Mouse (Mus musculus): Measurements from ENCODE around the gene Mef2a.

The Mef2a gene

DNA sequence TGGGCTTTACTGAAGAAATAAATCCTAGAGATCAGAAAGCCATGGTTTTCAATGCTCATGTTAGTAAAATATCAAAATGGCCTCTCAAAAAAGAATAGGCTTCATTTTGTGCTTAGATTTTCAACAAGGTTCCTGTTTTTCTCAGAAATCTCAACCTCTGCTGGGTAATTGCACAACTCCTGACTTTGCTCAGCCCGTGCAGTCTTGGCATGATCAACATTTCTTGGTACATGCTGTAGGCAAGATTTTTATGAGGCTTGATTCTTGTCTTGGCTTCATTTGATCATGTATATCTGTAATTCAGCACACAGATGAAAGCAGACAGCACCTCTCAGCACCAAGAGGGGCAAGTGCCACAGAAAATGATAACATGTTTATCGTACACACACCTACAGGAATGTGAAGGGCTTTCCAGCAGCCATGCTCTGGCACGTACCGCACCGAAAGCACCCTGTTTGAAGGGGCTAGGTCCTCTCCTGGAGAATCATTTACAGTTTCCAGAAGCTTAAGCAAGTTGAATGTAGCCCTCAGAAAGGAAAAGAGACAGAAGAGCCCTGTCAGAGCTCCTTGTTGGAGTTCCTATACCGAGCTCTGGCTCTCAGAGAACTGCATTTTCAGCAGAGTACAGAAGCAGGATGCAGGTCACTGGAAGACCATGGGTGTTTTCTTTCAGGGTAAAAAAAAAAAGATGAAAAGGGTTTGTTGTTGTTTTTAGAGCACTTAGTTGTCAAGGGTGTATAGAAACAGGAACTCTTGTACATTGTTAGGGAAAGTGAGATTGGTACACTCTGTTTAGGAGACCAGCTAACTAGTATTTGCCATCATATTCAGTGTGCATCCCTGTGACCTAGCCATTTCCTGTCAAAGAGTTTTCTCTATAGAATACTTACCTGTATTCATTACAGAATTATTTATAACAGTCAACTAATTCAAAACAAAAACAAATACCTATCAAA, 7.8 kb upstream of the Mef2a start:
- Histone ChIP-seq H3K27me3 (ENCODE audit: control insufficient read depth, insufficient read depth, low read length, poor library complexity, severe bottlenecking) (no peaks in the 10 kb centered on the region), H3K36me3 (ENCODE audit: control insufficient read depth, insufficient read depth, low read length, poor library complexity, severe bottlenecking) (no peaks in the 10 kb centered on the region)
- no peak for DNase-seq (ENCODE audit: low read depth, low spot score)

DNA sequence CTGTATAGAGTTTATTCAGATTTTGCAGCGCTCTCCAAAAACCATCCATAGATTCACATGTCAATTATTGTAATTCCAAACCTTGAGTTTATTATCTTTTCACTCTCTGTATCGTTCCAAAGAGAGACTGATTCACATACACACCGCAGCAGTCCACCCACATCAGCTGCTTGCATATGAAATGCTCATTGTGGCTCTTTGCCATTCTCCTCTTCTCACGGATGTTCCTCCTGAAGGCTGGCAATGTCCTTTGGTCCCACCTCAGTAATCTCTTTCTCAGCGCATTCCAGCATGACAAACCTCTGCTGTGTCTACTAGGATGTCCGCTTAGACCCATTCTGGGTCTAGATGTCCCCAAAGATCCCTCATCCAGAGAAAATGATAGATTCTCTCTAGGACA, 4.1 kb upstream of the Mef2a start:
- no peaks in the 10 kb centered on the region for H3K27me3 ChIP-seq (ENCODE audit: control insufficient read depth, insufficient read depth, low read length, poor library complexity, severe bottlenecking)
- DNase-seq (ENCODE audit: low read depth, low spot score) = no peak
- no peaks in the 10 kb centered on the region for H3K36me3 ChIP-seq (ENCODE audit: control insufficient read depth, insufficient read depth, low read length, poor library complexity, severe bottlenecking)

DNA sequence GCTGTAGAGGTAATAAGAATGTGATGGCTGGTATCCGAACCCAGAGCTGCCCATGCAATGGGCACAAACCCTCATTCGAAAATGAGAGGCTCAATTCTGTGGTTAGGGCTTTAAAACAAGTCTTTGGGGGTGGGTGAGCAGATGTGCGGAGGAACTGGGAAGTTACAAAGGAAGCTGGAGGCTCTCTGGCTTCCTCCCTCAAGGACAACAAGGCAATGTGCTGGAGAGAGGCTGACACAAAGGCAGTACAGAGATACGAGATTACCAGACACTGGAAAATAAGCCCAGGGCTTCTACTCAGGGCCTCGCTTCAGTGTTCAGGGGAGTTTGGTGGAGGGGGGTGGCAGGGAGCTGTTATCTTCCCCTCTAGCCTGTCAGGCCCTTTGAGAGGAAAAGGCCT, 1.3 kb upstream of the Mef2a start:
- no peaks in the 10 kb centered on the region for H3K27me3 ChIP-seq (ENCODE audit: control insufficient read depth, insufficient read depth, low read length, poor library complexity, severe bottlenecking)
- no peak for DNase-seq (ENCODE audit: low read depth, low spot score)
- no peaks in the 10 kb centered on the region for H3K36me3 ChIP-seq (ENCODE audit: control insufficient read depth, insufficient read depth, low read length, poor library complexity, severe bottlenecking)

DNA sequence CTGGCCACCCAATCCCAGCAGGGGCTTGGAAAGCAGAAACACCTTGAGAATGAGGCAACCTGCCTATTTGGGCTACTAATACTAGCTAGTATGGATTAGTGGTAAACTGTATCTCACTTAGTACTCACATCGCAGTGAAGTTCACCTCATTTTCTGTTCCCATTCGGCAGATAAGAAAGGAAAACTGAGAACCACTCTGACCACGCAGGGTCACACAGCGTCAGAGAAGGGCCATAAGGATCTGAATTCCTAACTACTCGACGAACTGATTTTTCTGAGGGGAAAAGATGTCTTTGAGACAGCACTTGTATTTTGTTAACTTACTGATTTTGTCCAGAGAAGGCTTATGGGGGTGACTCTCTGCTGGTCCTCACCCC, 914 bp upstream of the Mef2a start:
- DNase-seq (ENCODE audit: low read depth, low spot score) = no peak
- no peaks in the 10 kb centered on the region for H3K36me3 ChIP-seq (ENCODE audit: control insufficient read depth, insufficient read depth, low read length, poor library complexity, severe bottlenecking)
- no peaks in the 10 kb centered on the region for H3K27me3 ChIP-seq (ENCODE audit: control insufficient read depth, insufficient read depth, low read length, poor library complexity, severe bottlenecking)

DNA sequence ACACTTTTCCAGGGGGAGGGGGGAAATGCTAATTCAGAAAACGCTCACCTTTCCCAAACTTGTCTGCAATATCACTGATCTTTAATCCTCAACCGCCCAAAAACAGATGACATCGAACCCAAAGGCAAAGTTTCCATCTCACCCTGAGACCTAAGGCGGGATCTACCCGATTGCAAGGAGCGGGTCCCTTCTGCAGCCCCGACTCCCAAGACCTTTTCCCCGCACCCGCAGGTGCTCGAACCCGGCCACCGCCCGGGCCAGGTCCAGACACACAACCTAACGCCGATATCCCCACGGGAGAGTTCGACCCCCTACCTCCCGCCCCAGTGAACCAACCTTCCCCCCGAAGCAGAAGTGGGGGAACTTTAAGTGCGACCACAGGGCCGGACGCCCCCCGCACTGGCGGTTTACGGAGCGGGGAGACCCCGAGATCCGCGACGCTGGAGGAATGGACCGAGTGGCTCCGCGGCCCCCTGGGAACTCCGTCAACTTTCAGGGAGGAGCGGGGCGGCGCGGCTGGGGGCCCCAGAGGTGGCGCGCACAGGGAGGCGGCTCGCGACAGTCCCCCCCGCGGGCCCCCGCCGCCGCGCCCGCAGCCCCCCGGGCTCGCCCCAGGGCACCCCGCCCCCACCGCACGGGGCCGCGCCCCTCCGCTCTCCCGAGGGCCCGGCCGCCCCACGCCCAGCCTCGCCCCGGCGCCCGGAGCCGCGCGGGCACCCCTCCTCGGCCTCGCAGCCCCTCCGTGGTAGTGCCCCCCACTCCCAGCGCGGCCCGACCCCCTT, 576 bp downstream of the Mef2a start:
- peak; percentile 33 for DNase-seq (ENCODE audit: low read depth, low spot score)
- H3K27me3 ChIP-seq (ENCODE audit: control insufficient read depth, insufficient read depth, low read length, poor library complexity, severe bottlenecking) = no peaks in the 10 kb centered on the region
- no peaks in the 10 kb centered on the region for H3K36me3 ChIP-seq (ENCODE audit: control insufficient read depth, insufficient read depth, low read length, poor library complexity, severe bottlenecking)

DNA sequence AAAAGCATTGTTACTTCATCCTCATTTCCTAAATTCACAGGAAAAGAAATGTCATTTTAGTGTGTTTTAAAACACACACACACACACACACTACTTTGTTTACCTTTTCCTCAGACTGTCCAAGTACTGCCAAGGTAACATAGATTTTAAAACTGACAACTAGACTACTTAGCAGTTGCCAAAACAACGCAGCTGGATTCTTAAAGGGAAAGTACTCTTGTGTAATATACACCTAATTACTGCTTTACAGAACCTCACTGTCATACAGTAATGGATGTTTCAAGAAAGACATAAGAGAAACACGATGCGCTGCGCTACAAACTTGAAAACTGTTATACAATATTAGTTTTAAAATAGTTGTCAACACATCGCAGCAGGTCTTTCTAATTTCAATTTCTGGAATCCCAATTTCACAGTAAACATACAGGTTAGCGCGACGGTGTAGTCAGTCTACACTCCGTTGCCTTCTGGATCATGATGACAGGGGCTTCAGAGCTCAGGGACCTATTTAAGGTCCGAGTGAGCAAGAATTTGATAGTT, 1.2 kb downstream of the Mef2a start:
- peak; percentile 14 for DNase-seq (ENCODE audit: low read depth, low spot score)
- H3K27me3 ChIP-seq (ENCODE audit: control insufficient read depth, insufficient read depth, low read length, poor library complexity, severe bottlenecking) = no peaks in the 10 kb centered on the region
- H3K36me3 ChIP-seq (ENCODE audit: control insufficient read depth, insufficient read depth, low read length, poor library complexity, severe bottlenecking) = no peaks in the 10 kb centered on the region

DNA sequence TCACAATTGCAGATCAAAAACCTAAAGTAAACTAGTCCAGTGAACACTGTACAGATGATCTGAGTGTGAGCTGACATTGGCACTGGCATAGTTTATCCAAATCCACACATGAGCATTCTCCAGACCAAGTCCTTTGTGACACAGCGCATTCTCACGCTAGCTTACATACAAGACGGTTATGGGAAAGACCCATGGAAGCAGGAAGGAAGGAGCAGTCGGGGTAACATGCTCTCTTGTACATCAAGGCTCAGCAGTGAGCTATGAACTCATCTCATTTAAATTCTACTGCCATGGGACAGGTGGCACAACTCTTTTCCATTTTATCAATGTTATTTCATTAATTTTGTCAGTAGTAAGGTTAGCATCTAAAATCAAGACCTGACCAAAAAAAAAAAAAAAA, 3.0 kb downstream of the Mef2a start:
- DNase-seq (ENCODE audit: low read depth, low spot score) = no peak
- H3K27me3 ChIP-seq (ENCODE audit: control insufficient read depth, insufficient read depth, low read length, poor library complexity, severe bottlenecking) = no peaks in the 10 kb centered on the region

DNA sequence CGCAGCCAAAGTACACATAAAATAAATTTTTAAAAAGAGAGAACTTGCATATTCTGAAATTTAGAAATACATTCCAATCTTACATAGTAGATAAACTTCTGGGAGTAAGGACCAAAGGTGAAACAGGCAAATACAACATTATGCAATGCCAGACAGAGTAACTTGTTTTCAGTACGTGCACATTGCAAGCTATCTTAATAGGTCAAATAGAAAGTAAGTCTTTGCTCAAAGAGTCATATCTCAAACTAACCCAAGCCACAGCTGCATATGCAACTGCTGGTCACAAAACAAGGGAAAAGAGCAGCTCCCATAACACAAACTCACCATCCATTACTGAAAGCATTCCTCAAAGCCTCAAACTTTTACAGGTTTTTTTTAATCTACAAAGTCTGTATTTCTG, 4.3 kb downstream of the Mef2a start:
- H3K36me3 ChIP-seq (ENCODE audit: control insufficient read depth, insufficient read depth, low read length, poor library complexity, severe bottlenecking) = no peaks in the 10 kb centered on the region
- no peaks in the 10 kb centered on the region for H3K27me3 ChIP-seq (ENCODE audit: control insufficient read depth, insufficient read depth, low read length, poor library complexity, severe bottlenecking)
- no peak for DNase-seq (ENCODE audit: low read depth, low spot score)

More for the DNA sequence above, 3.0 kb downstream of the Mef2a start:
- H3K36me3 ChIP-seq (ENCODE audit: control insufficient read depth, insufficient read depth, low read length, poor library complexity, severe bottlenecking) = no peaks in the 10 kb centered on the region

DNA sequence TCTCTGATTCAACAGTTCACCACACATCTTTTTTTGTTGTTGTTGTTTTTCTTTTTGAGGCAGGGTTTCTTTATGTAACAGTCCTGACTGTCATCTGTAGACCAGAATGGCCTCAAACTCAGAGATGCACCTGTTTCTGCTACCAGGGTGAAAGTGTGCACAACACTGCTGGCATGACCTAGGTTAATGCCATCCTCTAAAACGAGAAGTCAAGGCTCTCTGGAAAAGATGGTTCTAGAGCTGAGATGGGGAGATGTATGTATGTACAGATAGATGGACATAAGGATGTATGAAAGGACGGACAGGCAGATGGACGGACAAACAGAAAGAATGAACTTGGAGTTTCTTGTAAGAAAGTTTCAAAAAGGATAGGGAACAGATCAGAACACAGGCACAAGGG, 12.1 kb downstream of the Mef2a start:
- DNase-seq (ENCODE audit: low read depth, low spot score) = no peak
- Histone ChIP-seq H3K36me3 (ENCODE audit: control insufficient read depth, insufficient read depth, low read length, poor library complexity, severe bottlenecking) (no peaks in the 10 kb centered on the region), H3K27me3 (ENCODE audit: control insufficient read depth, insufficient read depth, low read length, poor library complexity, severe bottlenecking) (no peaks in the 10 kb centered on the region)

DNA sequence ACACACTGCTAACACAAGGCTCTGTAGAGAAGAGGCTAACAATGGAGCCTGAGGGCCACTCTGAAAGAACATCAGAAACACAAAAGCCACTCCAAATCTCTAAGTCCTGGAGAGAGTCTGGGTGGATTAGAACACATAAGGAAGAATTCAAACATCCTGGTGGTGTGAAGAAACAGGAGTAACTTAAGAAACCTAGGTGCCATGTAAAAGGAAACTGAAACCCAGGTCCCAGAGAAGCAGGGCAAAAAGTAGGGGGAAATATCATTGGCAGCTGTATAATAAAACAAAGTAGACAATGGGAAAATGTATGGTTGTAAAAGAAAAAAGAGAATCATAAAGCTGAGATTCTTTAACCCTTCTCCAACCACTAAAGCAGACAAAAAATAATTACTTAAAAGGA, 12.8 kb downstream of the Mef2a start:
- H3K27me3 ChIP-seq (ENCODE audit: control insufficient read depth, insufficient read depth, low read length, poor library complexity, severe bottlenecking) = no peaks in the 10 kb centered on the region
- H3K36me3 ChIP-seq (ENCODE audit: control insufficient read depth, insufficient read depth, low read length, poor library complexity, severe bottlenecking) = no peaks in the 10 kb centered on the region

DNA sequence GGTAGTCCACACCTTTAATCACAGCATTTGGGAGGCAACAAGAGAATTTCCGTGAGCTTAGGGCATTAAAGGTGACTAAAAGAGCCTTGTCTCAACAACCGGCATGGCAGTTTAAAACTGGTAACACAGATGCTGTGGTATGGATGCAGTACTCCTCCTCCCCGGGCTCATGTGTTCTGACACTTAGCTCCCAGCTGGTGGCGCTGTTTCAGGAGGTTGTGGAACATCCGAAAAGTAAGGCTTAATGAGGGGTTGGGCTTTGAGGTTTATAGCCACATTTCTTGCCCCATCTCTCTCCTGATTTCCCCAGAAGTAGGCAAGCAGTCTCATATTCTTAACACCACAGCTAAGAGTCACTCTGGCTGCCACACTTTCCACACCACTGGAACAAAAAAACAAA, 16.8 kb downstream of the Mef2a start:
- peak; percentile 44 for DNase-seq (ENCODE audit: low read depth, low spot score)
- H3K27me3 ChIP-seq (ENCODE audit: control insufficient read depth, insufficient read depth, low read length, poor library complexity, severe bottlenecking) = no peaks in the 10 kb centered on the region
- H3K36me3 ChIP-seq (ENCODE audit: control insufficient read depth, insufficient read depth, low read length, poor library complexity, severe bottlenecking) = no peaks in the 10 kb centered on the region

More for the DNA sequence above, 12.8 kb downstream of the Mef2a start:
- DNase-seq (ENCODE audit: low read depth, low spot score) = peak; percentile 13

DNA sequence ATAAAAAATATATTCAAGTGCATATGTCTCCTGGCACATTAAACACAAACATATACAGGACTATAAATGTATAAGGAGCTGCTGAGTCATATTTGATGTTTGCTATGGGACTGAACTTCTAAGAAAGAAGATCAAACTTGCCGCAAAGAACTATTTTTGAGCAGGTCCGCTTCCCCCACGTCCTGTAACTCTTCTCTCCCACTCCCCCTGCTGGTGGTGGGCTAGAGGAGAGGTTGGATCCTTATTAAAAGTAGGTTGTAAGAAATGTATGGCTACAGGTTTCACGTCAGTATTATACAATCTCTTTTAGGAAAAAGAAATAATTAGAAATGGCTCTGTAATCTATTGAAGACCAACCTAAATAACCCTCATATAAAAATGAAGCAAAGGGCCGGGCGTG, 19.0 kb downstream of the Mef2a start:
- no peaks in the 10 kb centered on the region for H3K27me3 ChIP-seq (ENCODE audit: control insufficient read depth, insufficient read depth, low read length, poor library complexity, severe bottlenecking)
- H3K36me3 ChIP-seq (ENCODE audit: control insufficient read depth, insufficient read depth, low read length, poor library complexity, severe bottlenecking) = no peaks in the 10 kb centered on the region
- peak; percentile 76 for DNase-seq (ENCODE audit: low read depth, low spot score)

DNA sequence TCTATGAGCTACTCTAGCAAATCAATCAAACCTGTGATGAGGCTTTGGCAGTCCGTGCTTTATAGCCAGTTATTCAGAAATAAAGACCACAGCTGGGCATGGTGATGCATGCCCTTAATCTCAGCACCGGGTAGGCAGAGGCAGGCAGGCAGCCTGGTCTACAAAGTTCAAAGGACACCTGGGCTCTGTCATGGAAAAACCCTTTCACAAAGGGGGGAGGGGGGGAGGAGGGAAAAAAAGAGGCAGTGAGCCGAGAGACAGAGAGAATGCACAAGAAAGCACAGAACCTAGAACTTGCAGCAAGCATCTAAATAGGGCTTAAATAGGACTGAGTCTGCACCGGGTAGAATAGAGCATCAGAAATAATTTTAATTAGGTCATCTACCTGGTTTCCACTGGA, 19.7 kb downstream of the Mef2a start:
- Histone ChIP-seq H3K27me3 (ENCODE audit: control insufficient read depth, insufficient read depth, low read length, poor library complexity, severe bottlenecking) (no peaks in the 10 kb centered on the region), H3K36me3 (ENCODE audit: control insufficient read depth, insufficient read depth, low read length, poor library complexity, severe bottlenecking) (no peaks in the 10 kb centered on the region)
- DNase-seq (ENCODE audit: low read depth, low spot score) = peak; percentile 44

DNA sequence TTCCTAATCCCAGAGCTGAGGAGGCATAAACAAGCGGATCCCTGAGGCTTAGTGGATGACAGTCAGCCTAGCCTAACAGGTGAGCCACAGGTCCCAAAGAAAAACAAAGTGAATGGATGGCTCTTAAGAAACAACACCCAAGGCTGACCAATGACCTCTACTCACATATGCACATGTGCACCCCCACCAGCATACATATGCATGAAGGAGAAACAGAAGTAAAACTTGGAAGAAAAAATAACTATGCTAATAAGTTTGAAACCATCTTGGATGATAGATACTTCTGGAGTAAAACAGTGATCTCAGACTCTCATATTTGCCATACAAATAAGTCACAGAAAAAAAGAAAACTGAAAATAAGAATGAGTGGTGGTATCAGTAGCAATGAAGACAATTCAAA, 28.2 kb downstream of the Mef2a start:
- DNase-seq (ENCODE audit: low read depth, low spot score) = no peak
- H3K36me3 ChIP-seq (ENCODE audit: control insufficient read depth, insufficient read depth, low read length, poor library complexity, severe bottlenecking) = no peaks in the 10 kb centered on the region
- no peaks in the 10 kb centered on the region for H3K27me3 ChIP-seq (ENCODE audit: control insufficient read depth, insufficient read depth, low read length, poor library complexity, severe bottlenecking)

DNA sequence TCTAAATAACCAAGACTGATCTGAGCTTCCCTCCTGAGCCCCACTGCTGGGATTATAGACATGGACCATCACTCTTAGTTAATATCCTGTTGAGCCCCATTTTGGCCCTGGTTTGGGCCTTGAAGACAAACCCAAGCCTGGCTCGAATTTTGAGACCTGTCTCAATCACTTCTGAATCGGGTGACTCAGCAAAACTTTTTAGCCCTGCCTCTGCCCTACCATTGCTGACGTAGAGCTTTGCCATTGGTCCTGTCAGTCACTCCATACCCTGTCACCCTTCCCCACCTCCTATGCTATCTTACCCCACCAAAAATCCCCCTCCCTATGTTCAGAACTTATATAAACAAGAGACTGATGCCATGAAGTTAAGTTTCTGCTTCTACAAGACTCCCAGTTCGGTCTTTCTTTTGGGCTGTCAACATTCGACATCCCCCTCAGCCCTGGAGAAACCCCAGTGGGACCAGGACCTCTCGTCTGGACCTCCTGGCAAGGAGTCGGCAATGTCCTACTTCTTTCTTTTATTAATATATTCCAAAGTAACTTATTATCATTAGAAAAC, 30.5 kb downstream of the Mef2a start:
- Histone ChIP-seq H3K27me3 (ENCODE audit: control insufficient read depth, insufficient read depth, low read length, poor library complexity, severe bottlenecking) (no peaks in the 10 kb centered on the region), H3K36me3 (ENCODE audit: control insufficient read depth, insufficient read depth, low read length, poor library complexity, severe bottlenecking) (no peaks in the 10 kb centered on the region)
- no peak for DNase-seq (ENCODE audit: low read depth, low spot score)

All from splenic B cell, adult 2 months (primary cell).